Mouse (Mus musculus): ENCODE measurements at regions not wholly inside any gene's neighbourhood (a gene's known extent, or its start where the extent isn't known, plus 50 kb on each side); places are given as distances from the start of the nearest gene placed in this dataset.
"Not testable (repeated sequence)": the region's sequence is repeated elsewhere in the genome, so short reads cannot be mapped to it uniquely, and the experiment has no call there.

DNA sequence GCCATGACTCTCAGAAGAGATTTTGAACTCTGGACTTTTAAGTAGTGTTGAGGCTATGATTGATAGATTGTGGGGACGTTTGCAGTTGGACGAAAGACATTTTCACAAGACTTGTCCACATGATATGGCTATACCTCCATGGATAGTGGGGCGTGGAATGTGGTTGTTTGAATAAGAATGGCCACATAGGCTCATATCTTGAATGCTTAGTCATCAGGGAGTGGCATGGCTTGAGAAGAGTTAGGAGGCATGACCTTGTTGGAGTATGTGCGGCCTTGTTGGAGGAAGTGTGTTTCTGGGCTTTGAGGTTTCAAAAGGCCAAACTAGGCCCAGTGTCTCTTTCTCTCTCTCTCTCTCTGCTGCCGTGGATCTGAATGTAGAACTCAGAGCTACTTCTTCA lies 204.7 kb upstream of the Pclo start:
- no peak for ATAC-seq (ENCODE audit: insufficient number of reproducible peaks, low FRiP score, low TSS enrichment)

DNA sequence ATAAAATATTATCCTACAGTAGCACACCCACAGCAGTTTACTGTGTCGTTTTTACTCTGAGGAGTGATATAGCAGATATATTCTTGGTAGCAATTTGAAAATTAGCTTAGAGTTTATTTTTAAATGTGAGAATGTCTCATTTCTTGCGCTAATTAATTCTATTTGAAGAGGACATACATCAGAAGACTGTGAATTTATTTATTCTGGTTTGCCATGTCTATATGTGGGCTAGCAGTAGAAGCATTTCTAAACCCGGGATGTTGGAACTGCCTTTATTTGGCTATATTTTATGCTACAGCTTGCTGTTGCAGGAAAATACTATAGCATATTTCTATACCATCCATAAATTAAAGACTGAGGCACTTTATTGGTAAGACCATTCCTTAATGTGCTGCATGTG lies 203.0 kb upstream of the Pclo start:
- no peak for ATAC-seq (ENCODE audit: insufficient number of reproducible peaks, low FRiP score, low TSS enrichment)

DNA sequence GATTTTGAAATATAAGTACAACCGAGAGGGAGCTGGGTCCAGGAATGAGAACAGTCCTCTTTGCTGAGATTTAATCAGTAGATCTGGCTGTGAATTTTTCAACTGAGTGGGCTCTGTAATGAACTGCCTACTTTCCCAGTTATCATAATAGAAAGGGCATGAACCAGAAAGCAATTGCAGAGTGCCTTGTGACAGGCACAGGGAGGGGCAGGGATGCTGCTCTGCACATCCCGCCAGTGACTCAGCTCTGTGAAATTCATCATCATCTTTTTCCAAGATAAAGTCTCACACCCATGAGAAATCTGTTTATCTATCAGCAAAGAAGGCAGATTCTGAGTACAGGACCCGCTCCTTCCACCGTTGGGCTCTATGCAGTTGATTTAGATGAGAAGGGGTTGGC lies 194.5 kb upstream of the Pclo start:
- no peak for ATAC-seq (ENCODE audit: insufficient number of reproducible peaks, low FRiP score, low TSS enrichment)

DNA sequence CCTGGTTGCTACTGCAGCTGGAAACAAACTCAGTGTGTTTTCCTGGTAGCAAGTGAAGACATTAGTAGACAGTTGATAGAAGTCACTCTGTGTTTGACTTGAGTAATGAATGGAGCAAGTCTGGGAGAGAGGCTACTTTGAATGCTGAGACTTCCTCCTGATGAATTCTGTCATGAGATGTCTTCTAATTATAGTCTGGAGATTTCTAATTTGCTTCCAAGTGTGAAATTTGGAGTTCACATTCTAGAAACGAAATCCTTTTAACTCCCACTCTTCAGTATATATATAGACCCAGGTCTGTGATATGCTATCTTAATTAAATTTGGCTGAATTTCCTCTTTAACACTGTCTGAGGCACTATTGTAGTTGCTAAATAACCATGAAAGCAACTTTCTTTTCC lies 192.7 kb upstream of the Pclo start:
- no peak for ATAC-seq (ENCODE audit: insufficient number of reproducible peaks, low FRiP score, low TSS enrichment)

DNA sequence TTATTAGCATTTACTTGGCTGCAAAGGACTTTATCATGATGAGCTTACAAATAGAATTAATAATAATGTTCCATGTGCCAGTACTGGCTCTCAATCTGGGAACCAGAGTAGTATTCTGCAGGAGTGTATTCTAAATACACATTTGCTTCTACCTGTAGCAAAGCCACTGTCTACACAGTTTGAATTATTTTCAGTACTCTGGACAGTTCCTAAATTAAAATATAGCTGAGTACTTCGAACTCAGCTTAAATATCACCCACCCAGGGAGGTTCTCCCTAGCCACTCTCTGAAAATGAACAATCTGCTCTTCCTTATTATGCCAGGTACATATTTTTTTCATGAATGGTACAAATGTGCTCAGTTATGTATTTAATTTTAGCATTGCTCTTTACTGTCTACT lies 154.3 kb upstream of the Pclo start:
- ATAC-seq (ENCODE audit: insufficient number of reproducible peaks, low FRiP score, low TSS enrichment), result no peak

DNA sequence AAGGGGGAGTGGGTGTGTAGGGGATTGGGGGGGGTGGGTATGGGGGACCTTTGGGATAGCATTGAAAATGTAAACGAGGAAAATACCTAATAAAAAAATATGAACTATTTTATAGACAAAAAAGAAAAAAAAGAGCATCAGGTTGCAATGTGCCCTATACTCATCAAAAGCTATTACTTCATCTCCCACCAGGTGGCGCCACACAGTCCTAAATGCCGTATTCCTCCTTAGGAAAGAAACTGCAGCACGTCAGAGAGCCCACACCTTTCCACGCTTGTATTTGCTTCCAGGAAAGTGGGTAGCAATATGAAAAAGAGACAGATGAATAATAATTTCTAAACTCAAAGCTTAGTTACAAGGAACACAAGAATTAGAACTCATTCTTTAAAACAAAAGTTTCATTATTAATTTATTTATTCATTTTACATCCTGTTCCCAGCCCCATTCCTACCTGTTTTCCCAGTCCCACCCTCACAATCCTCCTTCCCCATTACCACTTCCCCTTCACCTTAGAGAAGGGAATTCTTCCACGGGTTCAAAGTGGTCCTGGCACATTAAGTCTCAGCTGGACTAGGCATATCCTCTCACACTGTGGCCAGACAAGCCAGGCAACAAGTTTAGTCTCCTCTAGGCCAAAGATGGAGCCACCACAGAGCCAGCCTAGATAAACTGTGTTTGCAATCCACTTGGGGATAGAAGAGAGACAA lies 125.4 kb upstream of the Pclo start:
- peak; percentile 76; the same call in 1 of the 2 replicates for ATAC-seq (ENCODE audit: insufficient number of reproducible peaks, low FRiP score, low TSS enrichment)

DNA sequence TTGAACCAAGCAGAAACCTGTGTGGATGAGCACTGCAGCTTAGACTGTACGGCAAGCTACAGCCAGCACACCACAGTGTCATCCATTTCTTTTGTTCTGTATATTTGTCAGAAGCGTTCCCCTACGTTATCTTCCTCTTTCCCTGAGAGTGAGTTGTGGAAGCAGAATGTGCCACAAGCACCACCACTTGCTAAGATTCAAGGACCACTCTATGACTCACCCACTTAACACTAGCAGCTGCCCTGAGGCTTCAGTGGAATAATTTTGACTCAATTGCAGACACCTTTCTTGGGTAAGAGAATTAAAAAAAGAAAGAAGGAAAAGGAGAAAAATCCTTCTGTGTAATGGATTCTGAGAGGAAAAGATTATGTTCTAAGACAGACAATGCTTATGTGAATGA lies 122.9 kb upstream of the Pclo start:
- ATAC-seq (ENCODE audit: insufficient number of reproducible peaks, low FRiP score, low TSS enrichment), result no peak

DNA sequence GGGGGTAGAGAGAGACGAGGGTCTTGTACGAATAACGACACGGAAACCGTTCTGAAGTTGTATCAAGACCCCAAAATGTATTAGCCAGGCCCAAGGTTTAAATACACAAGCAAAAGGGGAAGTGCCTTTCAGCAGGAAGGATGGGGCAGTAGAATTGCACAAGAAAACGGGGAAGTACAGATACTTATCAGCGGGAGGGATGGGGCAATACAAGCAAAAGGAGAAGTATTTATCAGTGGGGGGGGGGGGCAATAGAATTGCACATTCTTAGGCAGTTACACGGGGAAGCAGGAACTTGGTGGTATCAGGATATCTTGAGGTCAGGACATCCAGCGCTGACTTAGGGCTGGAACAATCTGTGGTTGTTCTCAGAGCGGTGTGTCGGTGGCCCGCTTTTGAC lies 111.3 kb upstream of the Pclo start:
- ATAC-seq (ENCODE audit: insufficient number of reproducible peaks, low FRiP score, low TSS enrichment), result not testable (repeated sequence)

DNA sequence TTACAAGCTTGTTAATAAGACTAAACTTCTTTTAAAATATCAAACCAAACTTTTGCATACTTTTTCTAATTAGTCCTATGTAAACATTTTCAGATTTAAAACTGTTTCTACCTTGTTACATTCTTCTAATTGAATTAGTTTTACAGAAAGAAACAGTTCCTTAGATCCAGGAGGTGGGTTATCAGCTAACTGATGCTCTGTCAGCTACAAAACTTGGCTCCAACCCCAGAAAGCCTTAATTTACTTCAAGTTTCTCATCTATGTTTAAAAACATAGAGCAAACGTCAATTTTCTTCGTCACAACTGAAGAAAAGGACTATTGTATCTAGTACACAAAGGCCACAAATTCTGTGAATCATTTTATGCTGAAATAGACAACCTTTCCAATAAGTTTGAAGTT lies 110.4 kb upstream of the Pclo start:
- ATAC-seq (ENCODE audit: insufficient number of reproducible peaks, low FRiP score, low TSS enrichment), result no peak

DNA sequence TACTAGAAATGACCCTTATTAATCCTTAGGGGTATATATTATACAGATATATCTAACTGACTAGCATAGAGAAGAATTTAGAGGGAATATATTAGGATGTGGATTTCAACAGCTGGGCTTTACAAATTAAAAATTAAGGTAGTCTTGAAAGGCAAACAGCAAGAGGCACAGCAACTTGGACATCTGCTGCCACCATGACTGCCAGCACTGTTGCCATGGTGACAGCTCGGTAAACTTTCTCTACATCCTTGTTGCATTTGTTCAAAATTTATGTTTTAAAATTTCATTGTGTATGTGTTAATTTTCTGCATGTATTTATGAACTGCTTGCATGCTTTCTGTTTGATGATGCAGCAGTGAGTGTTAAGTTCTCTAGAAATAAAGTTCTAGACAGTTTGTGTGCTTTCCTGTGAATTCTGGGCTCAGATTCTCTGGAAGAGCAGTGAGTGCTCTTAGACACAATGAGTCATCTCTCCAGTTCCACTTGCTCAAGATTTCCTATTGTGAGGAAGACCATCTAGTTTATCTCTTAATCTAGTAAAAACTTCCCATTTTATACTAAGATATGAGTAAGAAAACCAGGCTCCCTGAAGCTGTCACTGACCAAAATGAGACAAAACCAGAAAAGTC lies 99.4 kb upstream of the Pclo start:
- no peak for ATAC-seq (ENCODE audit: insufficient number of reproducible peaks, low FRiP score, low TSS enrichment)

DNA sequence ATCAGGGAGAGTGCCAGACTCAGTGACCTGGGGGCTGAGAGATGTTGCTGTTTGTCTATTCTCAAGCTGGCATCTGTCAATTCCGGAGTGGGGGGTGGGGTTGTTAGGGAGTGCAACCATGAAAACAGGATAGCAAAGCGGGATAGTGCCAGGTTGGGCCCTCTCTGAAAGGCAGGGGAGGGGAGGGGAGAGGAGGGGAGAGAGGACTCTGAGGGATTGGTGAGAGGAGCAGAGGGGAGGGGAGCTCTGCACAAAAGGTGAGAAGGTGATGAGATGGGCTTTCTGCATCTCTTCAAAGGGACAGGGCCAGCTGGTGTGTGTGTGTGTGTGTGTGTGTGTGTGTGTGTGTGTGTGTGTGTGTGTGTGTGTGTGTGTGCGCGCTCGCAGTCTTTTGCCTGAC lies 61.6 kb upstream of the Pclo start:
- no peak for ATAC-seq (ENCODE audit: insufficient number of reproducible peaks, low FRiP score, low TSS enrichment)

Data from cerebellum, adult (tissue).